Mouse (Mus musculus): ENCODE measurements around the gene Lpar4. TPM values are rescaled to one million over a fixed set of nuclear protein-coding genes. Genes with fewer than 3 reads are reported as not detected.

The Lpar4 gene
- not detected for total RNA-seq (2023)

DNA sequence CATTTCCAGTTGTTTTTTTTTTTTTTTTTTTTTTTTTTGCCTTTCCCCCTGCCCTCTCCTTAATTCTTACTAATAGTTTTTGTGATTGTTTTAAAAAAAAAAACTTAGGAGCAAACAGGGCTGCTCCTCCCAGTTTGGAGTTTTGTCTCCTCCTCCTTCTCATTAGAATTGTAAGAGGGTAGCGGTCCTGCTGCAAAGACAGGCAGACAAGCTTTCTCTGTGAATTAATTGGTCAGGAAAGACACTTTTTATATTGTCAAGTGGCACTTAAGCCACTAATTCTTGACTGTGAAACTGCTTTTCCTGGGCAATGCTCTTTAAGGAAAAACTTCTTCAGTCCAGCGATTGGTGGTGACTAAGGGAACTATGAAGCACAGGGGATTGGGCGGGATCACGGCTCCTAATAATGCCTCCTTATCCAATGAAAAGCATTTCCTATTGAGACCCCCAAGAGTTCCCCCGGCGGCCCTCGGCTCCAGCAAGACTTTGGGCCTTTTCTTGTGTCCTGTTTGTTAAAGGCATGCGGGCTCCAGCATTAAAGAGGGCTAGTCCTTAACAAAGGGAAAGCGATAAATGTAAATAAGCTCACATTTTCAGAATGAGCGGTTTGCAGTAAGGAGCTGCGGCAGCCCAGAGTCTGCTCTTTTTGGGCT lies at the start of gene Lpar4:
Gene Lpar4 (plus strand): TSS at position 451 of the 653 bp plus-strand sequence.

Other genes starting within 250 kb of the Lpar4 start
- not detected for gene Rtl3, start 80.0 kb upstream of the Lpar4 start, total RNA-seq (2023)
- 100 to 1,000 TPM; 157 to 218 TPM for gene P2ry10, start 167.9 kb downstream of the Lpar4 start, total RNA-seq (2023)
- 10 to 100 TPM; 40.3 to 42.3 TPM for gene P2ry10b, start 228.3 kb downstream of the Lpar4 start, total RNA-seq (2023)

All from B cell, adult 67 days (primary cell).